ENCODE assay signal across 31 mouse cellular contexts in genomic region chr3:149449376-149449775, GRCm38 (mm10).
"Had no signal": no experiment of that assay in that cellular context is flagged by ENCODE, and none has a peak within 500 bp of the region (broad histone marks: within the 10 kb centered on the region; RNA-seq: fewer than 3 reads in every experiment).

No protein-coding gene starts in this region.

- H3K27ac ChIP-seq: left cerebral cortex, adult 2 months; limb, embryonic 12.5 days; limb, embryonic 13.5 days; limb, embryonic 15.5 days; liver, embryonic 12.5 days; liver, embryonic 13.5 days; liver, embryonic 14.5 days; liver, embryonic 15.5 days; lung, embryonic 15.5 days; macrophage; midbrain, embryonic 10.5 days; midbrain, embryonic 12.5 days; midbrain, embryonic 13.5 days; midbrain, embryonic 15.5 days had no signal

- H3K36me3 ChIP-seq: limb, embryonic 12.5 days; limb, embryonic 13.5 days; limb, embryonic 15.5 days; liver, embryonic 12.5 days; liver, embryonic 13.5 days; liver, embryonic 15.5 days; lung, embryonic 15.5 days; midbrain, embryonic 10.5 days; midbrain, embryonic 12.5 days; midbrain, embryonic 13.5 days; midbrain, embryonic 15.5 days had no signal

- H3K4me1 ChIP-seq: limb, embryonic 15.5 days; liver, embryonic 12.5 days; liver, embryonic 13.5 days; liver, embryonic 15.5 days; megakaryocyte, embryonic 14.5 days had no signal

- H3K4me3 ChIP-seq: left cerebral cortex, adult 2 months; limb, embryonic 12.5 days; limb, embryonic 13.5 days; limb, embryonic 15.5 days; liver, embryonic 12.5 days; liver, embryonic 13.5 days; liver, embryonic 15.5 days; lung, embryonic 15.5 days; megakaryocyte, embryonic 14.5 days; midbrain, embryonic 10.5 days; midbrain, embryonic 12.5 days; midbrain, embryonic 13.5 days; midbrain, embryonic 15.5 days; myocyte had no signal

- DNase-seq: left cerebral cortex, postnatal 4 days; liver; liver, embryonic 13.5 days; liver, postnatal 0 days; lung, adult 18-20 months; lung, adult 2 months; lung, embryonic 14.5 days; lung, postnatal 10 days; lung, postnatal 14 days; lung, postnatal 36 days; lung, postnatal 4 days; midbrain, embryonic 14.5 days had no signal

- H3K9me3 ChIP-seq: limb, embryonic 12.5 days; limb, embryonic 13.5 days; limb, embryonic 15.5 days; liver, embryonic 12.5 days; liver, embryonic 13.5 days; liver, embryonic 15.5 days; lung, embryonic 15.5 days; midbrain, embryonic 10.5 days; midbrain, embryonic 12.5 days; midbrain, embryonic 13.5 days; midbrain, embryonic 15.5 days had no signal

- ATAC-seq: liver, embryonic 12.5 days; liver, postnatal 0 days; lung, postnatal 0 days; midbrain, embryonic 13.5 days; midbrain, embryonic 15.5 days; midbrain, embryonic 16.5 days had no signal

- H3K27me3 ChIP-seq: limb, embryonic 15.5 days; liver, embryonic 12.5 days; liver, embryonic 13.5 days; liver, embryonic 15.5 days; lung, embryonic 15.5 days; megakaryocyte, embryonic 14.5 days had no signal

- H3K4me2 ChIP-seq: limb, embryonic 12.5 days; limb, embryonic 13.5 days; limb, embryonic 15.5 days; liver, embryonic 11.5 days; liver, embryonic 12.5 days; liver, embryonic 13.5 days; liver, embryonic 15.5 days; lung, embryonic 14.5 days; lung, embryonic 15.5 days; midbrain, embryonic 11.5 days; midbrain, embryonic 12.5 days; midbrain, embryonic 13.5 days; midbrain, embryonic 15.5 days had no signal

- H3K9ac ChIP-seq: limb, embryonic 12.5 days; limb, embryonic 13.5 days; limb, embryonic 15.5 days; liver, embryonic 12.5 days; liver, embryonic 13.5 days; liver, embryonic 14.5 days; liver, embryonic 15.5 days; liver, postnatal 0 days; lung, embryonic 14.5 days; lung, embryonic 15.5 days; midbrain, embryonic 12.5 days; midbrain, embryonic 13.5 days; midbrain, embryonic 15.5 days had no signal
